In genomic region chr5:67424636-67425035, GRCm38 (mm10) we compare ENCODE assay signal across 14 mouse cellular contexts. TPM values are rescaled to one million over a fixed set of nuclear protein-coding genes. Genes with fewer than 3 reads are reported as not detected.
A peak's percentile ranks its signal among the peaks of the same experiment; 100 is the strongest.
DNase-seq lines count a peak whose midpoint lies in the region; ATAC-seq and TF ChIP-seq lines count a peak whose summit lies in the region.
"Had no signal": no experiment of that assay in that cellular context is flagged by ENCODE, and none has a peak within 500 bp of the region (broad histone marks: within the 10 kb centered on the region; RNA-seq: fewer than 3 reads in every experiment).

No protein-coding gene starts in this region.

- no peak overlapping the region for H3K9ac ChIP-seq in hindbrain, embryonic 12.5 days
- no peak overlapping the region for H3K9ac ChIP-seq in hindbrain, postnatal 0 days (replicated peaks; ENCODE audit: low read length)
- H3K9ac ChIP-seq in forebrain, postnatal 0 days, result no peak overlapping the region
- H3K9ac ChIP-seq in neural tube, embryonic 13.5 days, result no peak overlapping the region
- no peak overlapping the region for H3K9ac ChIP-seq in kidney, embryonic 14.5 days (ENCODE audit: low read depth, low read length)
- H3K9ac ChIP-seq: liver, embryonic 12.5 days had no signal

- no peak overlapping the region for H3K4me3 ChIP-seq in hindbrain, embryonic 12.5 days
- no peak overlapping the region for H3K4me3 ChIP-seq in hindbrain, postnatal 0 days (ENCODE audit: low read length)
- no peak overlapping the region for H3K4me3 ChIP-seq in forebrain, postnatal 0 days (ENCODE audit: low read depth, low read length)
- no peak overlapping the region for H3K4me3 ChIP-seq in neural tube, embryonic 13.5 days
- no peak overlapping the region for H3K4me3 ChIP-seq in kidney, embryonic 14.5 days (ENCODE audit: low read length)
- H3K4me3 ChIP-seq: liver, embryonic 12.5 days had no signal

- DNase-seq in hindbrain, postnatal 0 days (ENCODE audit: low spot score), result no peak
- DNase-seq in ZHBTc4 (ENCODE audit: low read depth, low spot score) (peak; percentile 63), liver (no peak)
- DNase-seq in forebrain, postnatal 0 days, result no peak
- no peak for DNase-seq in urinary bladder, postnatal 14 days (ENCODE audit: low spot score)
- DNase-seq: cerebellum, adult 11-12 months; heart, postnatal 36 days; kidney, adult 2 months had no signal

- ATAC-seq in hindbrain, embryonic 12.5 days (ENCODE audit: low FRiP score), result no peak
- no peak for ATAC-seq in hindbrain, postnatal 0 days
- no peak for ATAC-seq in forebrain, postnatal 0 days
- no peak for ATAC-seq in neural tube, embryonic 13.5 days (ENCODE audit: low read depth)
- no peak for ATAC-seq in kidney, embryonic 14.5 days (ENCODE audit: low FRiP score, low TSS enrichment)
- ATAC-seq: liver, embryonic 12.5 days; lung, postnatal 0 days had no signal

- H3K36me3 ChIP-seq in hindbrain, embryonic 12.5 days, result no peaks in the 10 kb centered on the region
- no peaks in the 10 kb centered on the region for H3K36me3 ChIP-seq in hindbrain, postnatal 0 days (ENCODE audit: insufficient read depth, low read length)
- no peaks in the 10 kb centered on the region for H3K36me3 ChIP-seq in forebrain, postnatal 0 days (ENCODE audit: insufficient read depth)
- H3K36me3 ChIP-seq in neural tube, embryonic 13.5 days, result no peaks in the 10 kb centered on the region
- no peaks in the 10 kb centered on the region for H3K36me3 ChIP-seq in kidney, embryonic 14.5 days (ENCODE audit: control insufficient read depth, insufficient read depth, low read length)
- H3K36me3 ChIP-seq: liver, embryonic 12.5 days had no signal

- H3K27me3 ChIP-seq in hindbrain, embryonic 12.5 days, result peaks cover 10% of the 10 kb centered on the region
- no peaks in the 10 kb centered on the region for H3K27me3 ChIP-seq in hindbrain, postnatal 0 days (ENCODE audit: insufficient read depth, low read length)
- H3K27me3 ChIP-seq in forebrain, postnatal 0 days (ENCODE audit: insufficient read depth, low read length), result peaks cover 5% of the 10 kb centered on the region; the same call in 1 of the 2 replicates
- peaks cover 13% of the 10 kb centered on the region for H3K27me3 ChIP-seq in neural tube, embryonic 13.5 days
- peaks cover 6% of the 10 kb centered on the region for H3K27me3 ChIP-seq in kidney, embryonic 14.5 days (ENCODE audit: control insufficient read depth, insufficient read depth, low read length)

- H3K4me2 ChIP-seq in hindbrain, embryonic 12.5 days (replicated peaks), result no peak overlapping the region
- H3K4me2 ChIP-seq in hindbrain, postnatal 0 days (ENCODE audit: low read depth, low read length), result no peak overlapping the region
- 0 out of 2 replicates have a peak overlapping the region, but pooled peaks have one; percentile 5 for H3K4me2 ChIP-seq in forebrain, postnatal 0 days (ENCODE audit: low read depth)
- peak overlapping the region; percentile 73 for H3K4me2 ChIP-seq in neural tube, embryonic 13.5 days
- no peak overlapping the region for H3K4me2 ChIP-seq in kidney, embryonic 14.5 days (replicated peaks; ENCODE audit: low read depth, low read length)
- H3K4me2 ChIP-seq: liver, embryonic 12.5 days had no signal

- WGBS in hindbrain, embryonic 12.5 days, result 31% methylated on average over 3 of the region's 3 CpGs
- 48% methylated on average over 3 of the region's 3 CpGs for WGBS in hindbrain, postnatal 0 days
- WGBS in forebrain, postnatal 0 days, result 44% methylated on average over 3 of the region's 3 CpGs
- 38% methylated on average over 3 of the region's 3 CpGs for WGBS in neural tube, embryonic 13.5 days
- WGBS in kidney, embryonic 14.5 days, result 46% methylated on average over 3 of the region's 3 CpGs

- no peaks in the 10 kb centered on the region for H3K9me3 ChIP-seq in hindbrain, embryonic 12.5 days (replicated peaks)
- H3K9me3 ChIP-seq in hindbrain, postnatal 0 days (ENCODE audit: low read length), result no peaks in the 10 kb centered on the region
- no peaks in the 10 kb centered on the region for H3K9me3 ChIP-seq in forebrain, postnatal 0 days (ENCODE audit: low read length)
- no peaks in the 10 kb centered on the region for H3K9me3 ChIP-seq in neural tube, embryonic 13.5 days
- no peaks in the 10 kb centered on the region for H3K9me3 ChIP-seq in kidney, embryonic 14.5 days (ENCODE audit: control insufficient read depth, low read length)
- H3K9me3 ChIP-seq: liver, embryonic 12.5 days had no signal

- TF ChIP-seq CTCF in hindbrain, postnatal 0 days (IDR thresholded peaks at IDR 0.05; ENCODE audit: low read depth), result no peak
- no peak for TF ChIP-seq CTCF in forebrain, postnatal 0 days (IDR thresholded peaks at IDR 0.05; ENCODE audit: low read depth)

- H3K27ac ChIP-seq in hindbrain, embryonic 12.5 days, result peak overlapping the region; percentile 55; the same call in 1 of the 2 replicates
- H3K27ac ChIP-seq in hindbrain, postnatal 0 days, result no peak overlapping the region
- no peak overlapping the region for H3K27ac ChIP-seq in forebrain, postnatal 0 days (ENCODE audit: low read depth, low read length)
- H3K27ac ChIP-seq in neural tube, embryonic 13.5 days (replicated peaks), result no peak overlapping the region
- H3K27ac ChIP-seq in kidney, embryonic 14.5 days (ENCODE audit: low read depth, low read length), result no peak overlapping the region
- H3K27ac ChIP-seq: liver, embryonic 12.5 days had no signal

- peaks cover 14% of the 10 kb centered on the region; the same call in 1 of the 2 replicates for H3K4me1 ChIP-seq in hindbrain, embryonic 12.5 days
- H3K4me1 ChIP-seq in hindbrain, postnatal 0 days (ENCODE audit: insufficient read depth, low read length), result 0 out of 2 replicates have a peak, but pooled peaks cover 4% of the 10 kb centered on the region
- H3K4me1 ChIP-seq in forebrain, postnatal 0 days (ENCODE audit: insufficient read depth), result no peaks in the 10 kb centered on the region
- peaks cover 49% of the 10 kb centered on the region for H3K4me1 ChIP-seq in neural tube, embryonic 13.5 days (replicated peaks)
- 0 out of 2 replicates have a peak, but pooled peaks cover 9% of the 10 kb centered on the region for H3K4me1 ChIP-seq in kidney, embryonic 14.5 days (ENCODE audit: control insufficient read depth, insufficient read depth, low read length)

RNA-seq across cellular contexts. Expression of gene Bend4, which starts 3.5 kb away (rescaled TPM):
- polyA plus RNA-seq in hindbrain, embryonic 12.5 days (2016; fragmentation: Nextera tagmentation; extraction: Ambion mirVana), result 9.6 and 10.3 TPM in 2 replicates
- total RNA-seq in hindbrain, postnatal 0 days (2014; rRNA removed), result 12.1 and 12.8 TPM in 2 replicates
- polyA plus RNA-seq in hindbrain, postnatal 0 days (2015; fragmentation: Nextera tagmentation; extraction: Ambion mirVana), result 8.1 and 8.5 TPM in 2 replicates
- total RNA-seq in forebrain, postnatal 0 days (2014; rRNA removed), result 7.2 and 11.5 TPM in 2 replicates
- 2.6 and 5.0 TPM in 2 replicates for polyA plus RNA-seq in forebrain, postnatal 0 days (2015; fragmentation: Nextera tagmentation; extraction: Ambion mirVana)
- polyA plus RNA-seq in neural tube, embryonic 13.5 days (2015; fragmentation: Nextera tagmentation; extraction: Ambion mirVana), result 12.1 TPM in 2 replicates
- 9.7 and 11.6 TPM in 2 replicates for polyA plus RNA-seq in kidney, embryonic 14.5 days (2014; fragmentation: Nextera tagmentation; extraction: Ambion mirVana)
- total RNA-seq: MEL had no signal

Comparison
In these comparisons a context has a peak if more than half of its experiments do, and no peak if none do; other contexts are left out.
1. H3K4me2 ChIP-seq: peak in forebrain, postnatal 0 days (single experiment) and neural tube, embryonic 13.5 days (single experiment); none in hindbrain, embryonic 12.5 days (single experiment), hindbrain, postnatal 0 days (single experiment) and kidney, embryonic 14.5 days (single experiment).